Mouse (Mus musculus) thymus, postnatal 10 days (tissue): ENCODE results near the gene Nit1.
A peak's percentile ranks its signal among the peaks of the same experiment; 100 is the strongest.

Source experiments
- DNase-seq, 2 experiments: peaks; one replicate each; pipeline ENCODE4 v3.0.0; 2021; ENCODE audit warnings: low spot score in 2 of 2

The Nit1 gene

GRCm38 (mm10) chr1:171345225-171346094 is at the start of gene Nit1, which contains the start of gene Pfdn2:
Nit1 (minus strand) TSS chr1:171345646.
Pfdn2 (plus strand) TSS chr1:171345670.
- peak; percentile 84 to 87 for DNase-seq

- DNase-seq: peak; percentile 70 to 76
These were observed 44.7 kb upstream of the Nit1 start for GRCm38 (mm10) chr1:171390101-171390500.

- DNase-seq: peak; percentile 90 to 95
These were observed 43.1 kb upstream of the Nit1 start, which contains the start of gene Arhgap30 for GRCm38 (mm10) chr1:171388376-171389102. Arhgap30 (plus strand) TSS chr1:171388954.

- peak; percentile 46 to 61 for DNase-seq
These were observed 41.7 kb upstream of the Nit1 start for GRCm38 (mm10) chr1:171387099-171387498.

DNA sequence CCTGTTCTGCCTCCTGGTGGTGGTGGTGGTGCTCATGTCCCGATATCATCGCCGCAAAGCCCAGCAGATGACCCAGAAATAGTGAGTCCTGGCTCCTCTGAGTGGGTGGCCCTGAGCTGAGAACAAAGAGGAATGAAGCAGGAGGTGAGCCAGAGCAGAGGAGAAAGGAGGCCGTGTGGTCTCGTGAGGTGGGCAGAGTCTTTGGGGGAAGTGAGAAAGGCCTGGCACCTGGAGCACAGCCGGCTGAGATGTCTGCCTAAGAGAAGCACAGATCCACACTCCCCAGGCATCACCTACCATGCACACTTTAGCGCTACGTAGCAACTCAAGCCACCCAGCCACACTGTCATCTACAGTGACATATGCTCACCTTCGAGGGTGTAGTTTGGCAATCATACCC is 39.7 kb upstream of the Nit1 start:
- DNase-seq: no peak

GRCm38 (mm10) chr1:171384361-171384760 is 38.9 kb upstream of the Nit1 start:
- DNase-seq: no peak

- DNase-seq: no peak
These were observed 36.7 kb upstream of the Nit1 start for GRCm38 (mm10) chr1:171382096-171382620.

DNA sequence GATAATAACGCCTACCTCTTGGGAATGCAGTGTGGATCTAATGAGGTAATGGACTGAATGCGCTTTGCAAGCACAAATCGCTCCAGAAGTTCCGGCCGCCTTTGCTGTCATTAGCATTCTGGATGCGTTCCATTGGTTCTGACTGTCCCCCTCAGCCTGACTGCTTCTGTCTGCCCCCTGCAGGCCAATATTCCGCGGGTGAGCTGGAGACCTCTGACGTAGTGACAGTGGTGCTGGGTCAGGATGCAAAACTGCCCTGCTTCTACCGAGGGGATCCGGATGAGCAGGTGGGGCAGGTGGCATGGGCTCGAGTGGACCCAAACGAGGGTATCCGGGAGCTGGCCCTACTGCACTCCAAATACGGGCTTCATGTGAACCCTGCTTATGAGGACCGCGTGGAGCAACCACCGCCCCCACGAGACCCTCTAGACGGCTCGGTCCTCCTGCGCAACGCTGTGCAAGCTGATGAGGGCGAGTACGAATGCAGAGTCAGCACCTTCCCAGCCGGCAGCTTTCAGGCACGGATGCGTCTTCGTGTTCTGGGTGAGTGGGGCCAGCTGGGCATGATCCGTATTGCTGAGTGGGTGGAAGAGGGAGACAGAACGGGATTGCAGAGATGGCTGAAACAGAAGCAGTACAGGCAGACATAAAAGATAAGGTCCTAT is 34.6 kb upstream of the Nit1 start:
- DNase-seq: peak; percentile 53 to 72

GRCm38 (mm10) chr1:171378298-171378697 is 32.9 kb upstream of the Nit1 start:
- DNase-seq: no peak

GRCm38 (mm10) chr1:171375646-171376097 is 30.2 kb upstream of the Nit1 start:
- no peak for DNase-seq

DNA sequence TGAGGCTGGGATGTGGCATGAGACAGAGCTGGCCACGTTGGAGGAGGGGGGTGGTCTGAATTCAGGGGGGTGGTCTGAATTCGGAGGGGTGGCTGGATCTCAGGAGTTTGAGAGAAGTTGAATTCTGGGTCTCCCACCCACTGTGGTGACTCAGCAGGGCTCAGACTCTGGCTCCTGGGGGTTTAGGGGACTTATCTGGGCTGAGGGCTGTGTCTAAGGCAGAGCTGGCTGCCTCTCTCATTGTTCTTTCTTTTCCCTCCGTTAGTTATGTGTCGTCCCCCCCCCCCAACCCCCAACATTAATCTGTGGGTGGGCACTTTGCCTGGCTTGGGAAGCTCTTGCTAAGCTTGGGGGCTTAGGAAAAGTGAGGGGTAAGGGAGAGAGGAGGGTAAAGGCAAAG is 28.5 kb upstream of the Nit1 start:
- no peak for DNase-seq

GRCm38 (mm10) chr1:171372880-171373279 is 27.4 kb upstream of the Nit1 start:
- DNase-seq: no peak

GRCm38 (mm10) chr1:171369845-171370556 is 24.6 kb upstream of the Nit1 start, which contains the start of gene Nectin4:
Nectin4 (plus strand) TSS chr1:171370099.
- no peak for DNase-seq

- DNase-seq: no peak
These were observed 20.5 kb upstream of the Nit1 start for GRCm38 (mm10) chr1:171365934-171366333.

GRCm38 (mm10) chr1:171361106-171362103 is 16.0 kb upstream of the Nit1 start:
- peak; percentile 60 to 82 for DNase-seq

DNA sequence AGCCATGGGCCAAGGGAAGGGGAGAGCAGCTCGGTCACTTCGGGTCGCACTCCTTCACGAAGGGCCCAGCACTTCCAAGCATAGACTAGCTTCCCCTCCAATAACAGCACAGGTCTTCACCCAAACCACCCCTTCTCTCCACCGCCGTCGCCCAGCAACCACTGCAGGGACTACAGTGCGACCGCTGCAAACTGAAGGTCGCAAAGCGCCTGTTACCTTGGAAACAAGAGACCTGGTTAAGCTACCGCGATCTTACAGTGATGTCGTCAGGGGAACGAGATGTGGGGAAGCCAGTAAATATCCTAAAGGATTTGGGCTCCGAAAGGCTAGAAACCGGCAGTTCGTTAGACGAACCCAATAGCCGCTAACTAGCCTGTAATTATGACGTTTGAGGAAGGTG is 15.2 kb upstream of the Nit1 start, which contains the start of gene Klhdc9:
Gene Klhdc9, minus strand, starts transcription at position 143 of the 400 bp plus-strand sequence.
- peak; percentile 89 to 90 for DNase-seq

DNA sequence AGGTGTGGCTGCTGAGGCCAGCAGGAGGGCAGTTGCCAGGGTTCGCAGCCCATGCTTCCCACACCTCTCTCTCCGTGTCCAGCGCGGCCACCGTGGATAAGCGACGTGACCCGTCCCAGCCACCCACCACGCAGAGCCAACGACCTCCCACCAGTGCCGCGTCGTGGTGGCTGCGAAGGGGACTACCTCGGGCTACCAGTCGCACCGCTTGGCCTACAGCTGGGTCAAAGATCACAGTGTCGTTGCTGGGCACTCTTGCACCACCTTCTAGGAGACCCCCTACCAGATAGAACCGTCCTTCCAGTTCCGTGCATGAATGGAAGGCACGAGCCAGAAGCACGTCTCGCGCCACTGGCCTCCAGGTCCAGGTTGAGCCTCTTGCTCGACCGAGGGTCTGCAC is 14.8 kb upstream of the Nit1 start:
- DNase-seq: peak in 1 of 2 experiments; percentile 18

DNA sequence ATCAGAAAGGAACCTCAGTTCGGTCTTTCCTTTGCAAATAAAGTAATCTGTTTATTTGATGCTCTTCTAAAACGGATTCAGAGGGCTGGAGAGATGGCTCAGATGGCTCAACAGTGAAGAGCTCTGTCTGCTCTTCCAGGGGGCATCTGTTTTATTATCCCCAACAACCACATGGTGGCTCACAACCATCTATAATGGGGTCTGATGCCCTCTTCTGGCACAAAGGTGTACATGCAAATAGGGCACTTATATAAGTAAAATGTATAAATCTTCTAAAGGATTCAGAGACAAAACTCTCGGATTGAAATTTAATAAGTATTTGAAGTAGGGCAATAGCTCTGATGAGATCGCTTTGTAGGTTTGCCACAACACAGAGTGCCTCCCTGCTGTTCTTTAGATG is 13.0 kb upstream of the Nit1 start:
- peak; percentile 39 to 48 for DNase-seq

GRCm38 (mm10) chr1:171356814-171357213 is 11.4 kb upstream of the Nit1 start:
- DNase-seq: no peak
